Mouse (Mus musculus) layer of hippocampus, adult 8-10 months (tissue): ENCODE measurements at regions not wholly inside any gene's neighbourhood (a gene's known extent, or its start where the extent isn't known, plus 50 kb on each side); places are given as distances from the start of the nearest gene placed in this dataset.

Experiments
- DNase-seq, 2 experiments: peaks; one replicate each; pipeline ENCODE4 v3.0.0; 2022; ENCODE audit warnings: low spot score in 2 of 2

DNA sequence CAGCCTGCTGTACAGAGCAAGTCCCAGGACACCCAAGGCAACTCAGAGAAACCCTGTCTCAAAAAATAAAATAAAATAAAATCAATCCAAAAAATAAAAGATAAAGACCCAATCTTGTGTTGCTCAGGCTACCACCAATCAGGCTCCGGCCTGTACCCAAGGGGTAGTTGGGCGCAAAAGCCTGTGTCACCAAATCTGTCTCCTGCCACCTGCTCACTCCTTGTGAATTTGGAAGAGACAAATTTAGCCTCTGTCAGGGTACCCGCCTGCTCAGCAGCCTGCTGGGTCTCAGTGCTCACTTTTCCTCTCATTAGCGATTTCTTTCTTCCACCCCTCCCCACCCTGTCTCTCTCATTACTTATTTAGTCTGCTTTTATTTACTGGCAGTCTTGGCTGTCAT lies 54.6 kb downstream of the Sox4 start:
- no peak for DNase-seq

DNA sequence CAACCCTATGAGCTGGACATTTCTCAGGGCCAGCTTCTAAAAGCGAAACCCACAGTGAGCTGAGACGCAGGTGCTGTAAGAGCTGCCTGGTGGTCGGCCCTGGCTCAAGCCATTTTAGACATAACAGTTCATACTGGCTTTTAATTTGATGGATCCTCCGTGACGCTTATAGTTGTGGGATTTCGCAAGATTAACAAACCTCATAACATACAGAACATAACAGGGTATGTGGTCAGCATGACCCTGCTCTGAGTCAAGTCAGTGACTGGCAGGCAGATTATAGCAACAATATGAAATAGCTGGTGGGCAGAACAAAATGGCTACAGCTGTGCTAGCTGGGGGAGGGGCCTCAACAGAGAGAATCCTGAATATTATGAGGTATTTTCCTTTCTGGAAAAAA lies 60.6 kb downstream of the Sox4 start:
- no peak for DNase-seq

DNA sequence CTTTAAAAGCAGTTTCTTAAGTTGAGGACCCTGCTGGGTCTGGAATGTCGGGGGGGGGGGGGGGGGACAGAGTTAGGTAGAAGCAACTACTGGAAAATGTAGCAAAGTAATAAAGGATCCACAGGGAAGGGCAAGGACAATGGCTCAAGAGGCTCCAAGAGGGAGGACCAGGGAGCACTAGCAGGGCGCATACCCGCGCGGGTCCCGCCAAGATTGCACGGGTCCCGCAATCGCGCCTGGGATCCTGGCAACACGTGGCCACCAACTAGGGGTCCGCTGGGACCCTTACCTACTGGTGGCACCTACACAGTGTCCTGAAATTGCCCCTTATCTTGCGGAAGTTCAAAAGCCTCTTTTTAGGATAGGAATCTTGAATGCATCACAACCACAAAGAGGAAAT lies 66.4 kb downstream of the Sox4 start:
- DNase-seq: no peak

GRCm38 (mm10) chr13:28886691-28887090 lies 66.8 kb downstream of the Sox4 start:
- DNase-seq: no peak

GRCm38 (mm10) chr13:28885083-28886037 lies 68.2 kb downstream of the Sox4 start:
- no peak for DNase-seq

DNA sequence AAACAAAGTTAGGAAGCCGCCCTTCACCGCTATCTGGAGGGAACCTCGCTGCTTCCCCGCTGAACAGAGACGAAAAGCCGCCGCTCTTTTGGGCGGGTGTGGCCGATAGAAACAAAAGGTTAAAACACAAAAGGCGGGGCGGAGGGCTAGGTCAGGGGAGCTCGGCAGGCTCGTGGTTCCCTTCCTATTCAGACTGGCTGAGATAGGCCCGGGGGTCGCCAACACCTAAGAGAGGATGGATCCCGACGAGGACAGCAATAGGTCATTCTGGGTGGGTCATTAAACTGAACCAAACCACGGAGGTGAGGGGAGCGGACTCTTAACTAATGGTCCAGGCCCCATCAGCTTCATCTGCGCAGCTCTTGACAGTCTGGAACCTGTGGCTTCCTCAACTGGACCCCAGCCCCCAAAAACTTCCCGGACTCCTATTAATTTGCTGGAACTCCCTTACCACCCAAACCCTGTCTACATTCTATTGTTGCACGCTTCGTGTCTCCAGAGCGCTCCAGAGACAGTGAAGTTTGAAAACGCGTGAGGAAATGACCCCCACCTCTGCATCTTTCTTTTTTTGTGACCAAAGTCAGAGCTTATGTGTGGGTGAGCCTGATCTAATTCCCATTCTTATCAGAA lies 69.2 kb downstream of the Sox4 start:
- DNase-seq: no peak

DNA sequence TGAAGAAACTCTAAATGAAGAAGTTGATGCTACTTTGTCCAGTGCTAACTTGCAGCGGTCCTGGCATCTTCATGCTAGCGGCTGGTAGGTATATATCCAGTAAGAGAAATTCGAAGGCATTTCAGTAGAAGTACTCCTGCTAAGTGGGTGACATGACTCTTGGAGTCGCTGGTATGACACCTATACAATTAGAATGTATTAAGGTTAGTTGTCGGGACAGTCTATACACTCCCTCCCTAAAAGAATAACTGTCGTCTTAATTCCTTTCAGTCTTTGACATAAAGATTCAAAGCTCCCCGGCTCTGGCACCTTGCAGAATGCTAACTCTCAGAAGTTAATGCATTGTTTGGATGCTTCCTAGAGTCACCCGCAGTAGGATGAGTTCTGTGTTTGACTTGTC lies 70.1 kb downstream of the Sox4 start:
- no peak for DNase-seq

DNA sequence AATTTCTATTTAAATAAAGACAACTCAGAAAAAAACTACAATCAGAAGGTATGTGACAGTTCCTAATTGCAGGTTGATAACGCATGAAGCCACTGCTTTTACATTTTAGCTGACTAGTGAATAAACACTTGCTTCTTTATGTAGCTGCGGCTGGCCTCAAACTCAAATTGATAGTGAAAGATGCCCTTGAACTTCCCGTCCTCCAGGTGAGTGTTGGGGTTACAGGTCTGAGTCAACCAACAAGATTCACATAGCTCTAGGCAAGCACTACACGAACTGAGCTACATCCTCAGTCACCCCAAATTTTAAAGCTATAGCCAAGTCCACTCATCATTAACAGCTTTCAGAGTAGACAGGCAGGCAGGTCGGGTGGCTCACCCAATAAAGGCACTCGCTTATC lies 72.6 kb downstream of the Sox4 start:
- DNase-seq: no peak

GRCm38 (mm10) chr13:28878692-28879091 lies 74.8 kb downstream of the Sox4 start:
- DNase-seq: no peak

- DNase-seq: no peak
Measured at GRCm38 (mm10) chr13:28876771-28877170, 76.7 kb downstream of the Sox4 start.

GRCm38 (mm10) chr13:28870681-28871080 lies 82.8 kb downstream of the Sox4 start:
- no peak for DNase-seq

GRCm38 (mm10) chr13:28867210-28867609 lies 86.3 kb downstream of the Sox4 start:
- DNase-seq: no peak

GRCm38 (mm10) chr13:28866686-28867085 lies 86.8 kb downstream of the Sox4 start:
- DNase-seq: no peak

GRCm38 (mm10) chr13:28860601-28861000 lies 92.9 kb downstream of the Sox4 start:
- no peak for DNase-seq

GRCm38 (mm10) chr13:28859829-28860427 lies 93.6 kb downstream of the Sox4 start:
- no peak for DNase-seq

DNA sequence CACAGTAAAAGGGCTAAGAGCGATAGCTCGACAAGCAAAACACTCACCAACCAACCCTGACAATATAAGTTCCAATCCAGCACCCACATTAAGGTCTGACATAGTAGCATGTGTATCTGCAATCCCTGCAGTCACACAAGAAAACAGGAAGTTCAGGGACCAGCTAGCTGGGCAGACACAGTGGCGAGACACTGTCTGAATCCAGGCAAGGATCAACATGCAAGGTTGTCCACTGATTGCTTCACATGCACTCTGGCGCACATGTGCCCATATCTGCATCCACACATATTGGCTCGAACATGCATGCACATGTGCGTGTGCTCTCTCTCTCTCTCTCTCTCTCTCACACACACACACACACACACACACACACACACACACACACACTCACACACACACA lies 95.5 kb downstream of the Sox4 start:
- DNase-seq: no peak

DNA sequence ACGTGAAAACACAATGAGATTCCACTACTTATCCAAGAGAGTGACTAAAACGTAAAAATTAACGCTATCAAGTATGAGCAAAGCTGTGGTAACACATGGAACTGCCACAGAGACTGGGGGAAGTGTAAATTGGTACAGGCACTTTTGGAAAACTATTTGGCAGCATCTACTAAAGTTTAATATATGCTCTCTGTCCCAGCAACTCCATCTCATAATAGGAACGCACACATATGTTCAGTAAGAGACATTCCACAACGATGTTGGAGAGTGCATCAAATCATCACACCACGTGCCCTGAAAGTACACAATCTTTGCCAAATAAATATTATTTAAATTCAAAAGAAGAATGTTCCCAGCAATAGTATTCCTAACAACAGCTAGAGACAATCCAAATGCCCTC lies 96.3 kb downstream of the Sox4 start:
- DNase-seq: no peak

DNA sequence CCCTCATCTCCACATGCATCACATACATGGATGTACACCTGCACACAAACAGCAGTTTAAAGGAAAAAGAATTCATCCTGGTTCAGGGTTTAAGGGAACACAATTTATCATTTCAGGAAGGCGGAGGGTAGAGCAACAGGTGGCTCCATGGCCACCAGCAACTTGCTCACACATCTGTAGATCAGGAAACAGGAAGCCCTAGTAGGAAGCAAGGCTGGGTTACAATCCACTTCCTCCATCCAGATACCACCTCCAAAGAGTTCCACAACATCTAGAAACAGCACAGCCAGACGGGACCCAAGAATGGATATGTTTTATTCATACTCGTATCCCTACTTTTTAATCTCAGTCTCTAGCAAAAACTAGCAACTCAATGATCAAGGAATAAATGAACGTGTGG lies 97.0 kb downstream of the Sox4 start:
- no peak for DNase-seq

- no peak for DNase-seq
Measured at GRCm38 (mm10) chr13:28854247-28854646, 99.3 kb downstream of the Sox4 start.

DNA sequence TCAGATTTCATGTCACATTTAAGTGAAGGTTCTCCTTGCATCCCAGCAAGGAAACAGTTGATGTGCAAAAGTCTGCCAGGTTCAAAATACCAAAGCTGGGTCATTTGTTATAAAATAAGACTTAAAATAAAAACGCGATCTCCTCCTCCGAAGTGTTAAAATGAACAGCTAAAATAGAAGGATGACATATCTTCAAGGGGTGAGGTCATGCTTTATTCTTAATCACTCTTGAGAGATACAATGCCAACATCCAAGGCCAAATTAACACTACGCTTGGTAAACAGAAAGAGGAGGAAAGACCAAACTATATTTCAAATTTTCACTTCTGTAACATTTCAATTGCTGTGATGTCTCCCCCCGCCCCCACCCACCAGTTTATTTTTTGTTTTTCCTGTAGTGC lies 105.2 kb downstream of the Sox4 start:
- DNase-seq: no peak

- DNase-seq: no peak
Measured at GRCm38 (mm10) chr13:28847478-28847877, 106.0 kb downstream of the Sox4 start.

- no peak for DNase-seq
Measured at GRCm38 (mm10) chr13:28844495-28844894, 109.0 kb downstream of the Sox4 start.

DNA sequence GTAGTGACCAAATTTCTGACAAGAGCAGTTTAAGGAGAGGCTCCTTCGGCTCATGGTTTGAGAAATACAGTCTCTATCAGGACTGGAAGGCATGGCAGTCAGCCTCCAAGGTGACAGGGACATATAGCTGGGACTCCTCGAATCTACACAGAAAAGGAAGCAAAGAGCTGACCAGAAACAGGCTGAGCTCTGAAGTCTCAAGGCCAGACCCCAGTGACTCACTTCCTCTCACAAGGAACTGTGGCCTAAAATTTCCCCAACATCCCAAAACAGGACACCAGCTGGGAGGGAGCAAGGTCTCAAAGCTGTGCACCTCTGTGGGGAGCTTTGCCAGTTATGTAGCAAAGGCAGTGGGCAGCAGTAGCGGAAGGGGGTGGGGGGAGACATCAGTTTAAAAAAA lies 110.7 kb downstream of the Sox4 start:
- DNase-seq: no peak
